9 mouse cellular contexts compared by ENCODE assay signal in genomic region chr5:130079202-130080050, GRCm38 (mm10). TPM values are rescaled to one million over a fixed set of nuclear protein-coding genes. Genes with fewer than 3 reads are reported as not detected.
DNase-seq lines count a peak whose midpoint lies in the region; ATAC-seq and TF ChIP-seq lines count a peak whose summit lies in the region.
"Had no signal": no experiment of that assay in that cellular context is flagged by ENCODE, and none has a peak within 500 bp of the region (broad histone marks: within the 10 kb centered on the region; RNA-seq: fewer than 3 reads in every experiment).

No protein-coding gene starts in this region.

- peak; percentile 84; the same call in 1 of the 2 replicates for TF ChIP-seq POLR2A in bone marrow, adult 2 months (IDR thresholded peaks at IDR 0.05; ENCODE audit: borderline replicate concordance, control insufficient read depth, low read depth, low read length)

- peak overlapping the region; percentile 79 for H3K4me3 ChIP-seq in bone marrow, adult 2 months (replicated peaks; ENCODE audit: control insufficient read depth, low read depth, low read length)
- H3K4me3 ChIP-seq in embryonic facial prominence, embryonic 14.5 days (ENCODE audit: low read depth, low read length): peak overlapping the region; percentile 78
- peak overlapping the region; percentile 78 for H3K4me3 ChIP-seq in limb, embryonic 13.5 days
- H3K4me3 ChIP-seq in midbrain, embryonic 15.5 days: peak overlapping the region; percentile 80

- 1% methylated on average over 86 of the region's 86 CpGs for WGBS in bone marrow, adult 2 months
- 3% methylated on average over 31 of the region's 86 CpGs for WGBS in embryonic facial prominence, embryonic 14.5 days
- WGBS in limb, embryonic 13.5 days: 1% methylated on average over 78 of the region's 86 CpGs
- 1% methylated on average over 80 of the region's 86 CpGs for WGBS in midbrain, embryonic 15.5 days

- H3K4me1 ChIP-seq in bone marrow, adult 2 months (ENCODE audit: control insufficient read depth, insufficient read depth, low read length): peaks cover 2% of the 10 kb centered on the region; the same call in 1 of the 2 replicates
- H3K4me1 ChIP-seq in embryonic facial prominence, embryonic 14.5 days (ENCODE audit: control insufficient read depth, insufficient read depth, low read length): peaks cover 9% of the 10 kb centered on the region; the same call in 1 of the 2 replicates
- H3K4me1 ChIP-seq in limb, embryonic 13.5 days: peaks cover 29% of the 10 kb centered on the region
- H3K4me1 ChIP-seq in midbrain, embryonic 15.5 days: peaks cover 12% of the 10 kb centered on the region

- peak overlapping the region; percentile 71; the same call in 1 of the 2 replicates for H3K27ac ChIP-seq in bone marrow, adult 2 months (ENCODE audit: control insufficient read depth, insufficient read depth, low read depth, low read length, poor library complexity)
- H3K27ac ChIP-seq in embryonic facial prominence, embryonic 14.5 days (replicated peaks; ENCODE audit: low read depth, low read length): peak overlapping the region; percentile 69
- H3K27ac ChIP-seq in limb, embryonic 13.5 days: peak overlapping the region; percentile 65
- H3K27ac ChIP-seq in midbrain, embryonic 15.5 days: peak overlapping the region; percentile 82

- TF ChIP-seq CTCF in bone marrow, adult 2 months (IDR thresholded peaks at IDR 0.05; ENCODE audit: control insufficient read depth, insufficient read depth, low read length): no peak

- H3K36me3 ChIP-seq in embryonic facial prominence, embryonic 14.5 days (ENCODE audit: control insufficient read depth, insufficient read depth, low read length): peaks cover 5% of the 10 kb centered on the region; the same call in 1 of the 2 replicates
- H3K36me3 ChIP-seq in limb, embryonic 13.5 days: peaks cover 12% of the 10 kb centered on the region
- no peaks in the 10 kb centered on the region; the same call in 1 of the 2 replicates for H3K36me3 ChIP-seq in midbrain, embryonic 15.5 days (replicated peaks)
- H3K36me3 ChIP-seq: G1E had no signal

- peak; percentile 87 for DNase-seq in 3T3-L1 (ENCODE audit: low read depth, low spot score)
- peak; percentile 95 for DNase-seq in embryonic facial prominence, embryonic 14.5 days (ENCODE audit: low spot score)
- peak; percentile 95 for DNase-seq in heart, adult 9 months (ENCODE audit: low spot score in 2 of 2)
- DNase-seq in kidney, adult 9 months: peak; percentile 90
- DNase-seq in spleen, adult 18-20 months: peak; percentile 89 to 97

- peak overlapping the region; percentile 87 for H3K9ac ChIP-seq in embryonic facial prominence, embryonic 14.5 days (ENCODE audit: low read depth, low read length)
- H3K9ac ChIP-seq in limb, embryonic 13.5 days: peak overlapping the region; percentile 94
- peak overlapping the region; percentile 89 for H3K9ac ChIP-seq in midbrain, embryonic 15.5 days

- H3K9me3 ChIP-seq in embryonic facial prominence, embryonic 14.5 days (ENCODE audit: control insufficient read depth, low read length): peaks cover 4% of the 10 kb centered on the region
- H3K9me3 ChIP-seq in limb, embryonic 13.5 days: 0 out of 2 replicates have a peak, but pooled peaks cover 6% of the 10 kb centered on the region
- H3K9me3 ChIP-seq in midbrain, embryonic 15.5 days: no peaks in the 10 kb centered on the region

- peak overlapping the region; percentile 83 for H3K4me2 ChIP-seq in embryonic facial prominence, embryonic 14.5 days (ENCODE audit: low read depth, low read length)
- peak overlapping the region; percentile 76 for H3K4me2 ChIP-seq in limb, embryonic 13.5 days (replicated peaks)
- H3K4me2 ChIP-seq in midbrain, embryonic 15.5 days: peak overlapping the region; percentile 61

- H3K27me3 ChIP-seq in embryonic facial prominence, embryonic 14.5 days (replicated peaks; ENCODE audit: control insufficient read depth, insufficient read depth, low read length): no peaks in the 10 kb centered on the region
- no peaks in the 10 kb centered on the region for H3K27me3 ChIP-seq in limb, embryonic 13.5 days
- no peaks in the 10 kb centered on the region for H3K27me3 ChIP-seq in midbrain, embryonic 15.5 days (replicated peaks)

- peak; percentile 99 for ATAC-seq in embryonic facial prominence, embryonic 14.5 days (ENCODE audit: low read depth)
- peak; percentile 97 for ATAC-seq in limb, embryonic 13.5 days (ENCODE audit: low FRiP score, low read depth)
- ATAC-seq in midbrain, embryonic 15.5 days (replicated peaks): peak; percentile 98

RNA-seq across cellular contexts. Expression of gene Tpst1, which starts 6.3 kb away (rescaled TPM):
- 3.1 and 5.2 TPM in 2 replicates for polyA plus RNA-seq in bone marrow, adult 2 months (2011; ENCODE audit: insufficient read depth, insufficient read length, low replicate concordance, missing spikeins)
- 94.0 and 102 TPM in 2 replicates for polyA plus RNA-seq in embryonic facial prominence, embryonic 14.5 days (2014; fragmentation: Nextera tagmentation; extraction: Ambion mirVana)
- polyA plus RNA-seq in limb, embryonic 13.5 days (2015; fragmentation: Nextera tagmentation; extraction: Ambion mirVana): 99.2 and 104 TPM in 2 replicates
- 54.7 and 59.4 TPM in 2 replicates for polyA plus RNA-seq in midbrain, embryonic 15.5 days (2015; fragmentation: Nextera tagmentation; extraction: Ambion mirVana)
- polyA plus RNA-seq: G1E had no signal

RNA-seq across cellular contexts. Expression of gene Crcp, which starts 50.3 kb away (rescaled TPM):
- polyA plus RNA-seq in bone marrow, adult 2 months (2011; ENCODE audit: insufficient read depth, insufficient read length, low replicate concordance, missing spikeins): 10.5 and 18.0 TPM in 2 replicates
- polyA plus RNA-seq in embryonic facial prominence, embryonic 14.5 days (2014; fragmentation: Nextera tagmentation; extraction: Ambion mirVana): 24.9 and 25.6 TPM in 2 replicates
- polyA plus RNA-seq in limb, embryonic 13.5 days (2015; fragmentation: Nextera tagmentation; extraction: Ambion mirVana): 45.6 and 47.3 TPM in 2 replicates
- 88.6 and 91.3 TPM in 2 replicates for polyA plus RNA-seq in midbrain, embryonic 15.5 days (2015; fragmentation: Nextera tagmentation; extraction: Ambion mirVana)

RNA-seq across cellular contexts. Expression of gene Asl, which starts 50.4 kb away (rescaled TPM):
- polyA plus RNA-seq in bone marrow, adult 2 months (2011; ENCODE audit: insufficient read depth, insufficient read length, low replicate concordance, missing spikeins): 14.9 and 37.1 TPM in 2 replicates
- polyA plus RNA-seq in embryonic facial prominence, embryonic 14.5 days (2014; fragmentation: Nextera tagmentation; extraction: Ambion mirVana): 32.1 and 35.7 TPM in 2 replicates
- 32.1 and 33.6 TPM in 2 replicates for polyA plus RNA-seq in limb, embryonic 13.5 days (2015; fragmentation: Nextera tagmentation; extraction: Ambion mirVana)
- 40.1 and 42.4 TPM in 2 replicates for polyA plus RNA-seq in midbrain, embryonic 15.5 days (2015; fragmentation: Nextera tagmentation; extraction: Ambion mirVana)

Comparison
In these comparisons a context has a peak if more than half of its experiments do, and no peak if none do; other contexts are left out.
1. Peak in every context shown above with its lines: DNase-seq, ATAC-seq, H3K4me3 ChIP-seq and H3K27ac ChIP-seq.